Mouse (Mus musculus) heart, postnatal 0 days (tissue): Measurements from ENCODE around the gene Zpbp.

Experiments used
- CTCF ChIP-seq: IDR thresholded peaks from 2 replicates; pipeline ENCODE4 v1.5.1; 2016; ENCODE audit warnings: antibody characterized with exemption, control low read depth, low read depth
- EP300 ChIP-seq: IDR thresholded peaks from 2 replicates; pipeline ENCODE4 v1.6.1; 2016; ENCODE audit warnings: antibody characterized with exemption, low read depth

- TF ChIP-seq EP300: no peak
- no peak for TF ChIP-seq CTCF
Observed at GRCm38 (mm10) chr11:11393164-11393563, 69.0 kb downstream of the Zpbp start.
